Mouse (Mus musculus) spleen, adult 12 weeks (tissue): Measurements from ENCODE around the gene Coasy.

ENCODE experiments used
- DNase-seq: peaks from one replicate; pipeline ENCODE4 v3.0.0; 2022; ENCODE audit warnings: low spot score

The Coasy gene

DNA sequence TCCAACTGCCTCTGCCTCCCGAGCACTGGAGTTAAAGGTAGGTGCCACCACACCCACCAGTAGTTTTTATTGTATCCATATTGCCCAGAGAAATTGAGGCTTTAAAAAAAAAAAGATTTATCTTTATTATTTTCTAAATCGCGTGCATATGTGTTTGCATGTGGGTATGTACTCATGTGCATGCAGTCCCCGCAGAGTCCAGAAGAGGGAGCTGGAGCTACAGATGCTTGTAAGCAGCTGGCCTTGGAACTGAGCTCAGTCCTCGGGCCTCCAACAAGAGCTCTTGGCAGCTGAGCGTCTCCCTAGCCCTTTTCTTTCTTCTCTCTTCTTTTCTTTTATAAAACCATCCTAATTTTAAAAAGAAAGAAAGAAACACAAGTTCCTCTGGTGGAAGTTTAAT lies 49.3 kb downstream of the Coasy start:
- DNase-seq, result no peak

DNA sequence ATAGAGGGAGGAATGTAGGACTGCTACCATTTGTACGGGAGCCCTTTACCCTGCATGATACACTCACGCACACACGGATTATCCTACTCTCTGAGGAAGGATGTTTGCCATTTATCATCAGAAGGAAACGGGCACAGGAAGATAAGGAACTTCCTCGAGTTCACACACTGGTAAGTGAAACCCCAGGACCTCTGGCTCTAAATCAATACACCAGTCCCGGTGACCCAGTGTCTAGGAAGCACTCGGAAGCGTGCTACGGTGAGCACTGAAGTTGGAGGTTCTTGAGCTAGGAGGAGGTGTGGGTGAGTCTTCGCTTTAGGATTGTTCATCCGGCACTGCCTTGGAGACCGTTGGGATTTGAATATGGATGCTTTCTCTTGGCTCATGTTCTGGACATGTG lies 50.7 kb downstream of the Coasy start:
- DNase-seq, result no peak

DNA sequence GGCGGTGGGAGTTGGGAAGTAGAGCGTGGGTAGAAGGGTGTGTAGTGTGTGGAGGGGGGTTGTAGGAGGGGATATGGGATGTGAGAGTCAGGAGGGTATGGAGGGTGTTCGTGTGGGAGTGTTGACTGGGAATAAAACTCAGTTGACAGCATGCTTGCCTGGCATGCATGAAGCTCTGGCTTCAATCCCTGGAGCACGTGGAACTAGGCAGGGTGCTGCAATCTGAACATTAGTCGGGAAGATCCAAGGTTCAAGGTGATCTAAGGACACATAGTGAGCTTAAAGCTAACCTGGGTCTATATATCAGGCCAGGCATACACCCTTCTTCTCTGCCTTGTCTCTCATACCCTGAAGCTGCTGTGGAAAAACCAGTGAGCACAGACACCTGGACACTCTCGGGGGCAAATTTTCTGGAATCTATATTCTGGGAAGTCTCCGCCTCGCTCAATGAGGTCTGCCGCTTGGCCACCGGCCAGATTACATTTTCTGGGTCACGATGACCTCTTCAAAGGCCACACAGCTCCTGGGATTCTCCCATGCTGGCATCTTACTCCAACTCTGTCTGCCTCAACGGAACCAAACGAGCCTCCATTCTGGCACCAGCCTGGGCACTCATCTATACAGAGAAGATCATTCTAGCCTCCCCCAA lies 52.0 kb downstream of the Coasy start:
- DNase-seq, result no peak
